In the genomic region with DNA sequence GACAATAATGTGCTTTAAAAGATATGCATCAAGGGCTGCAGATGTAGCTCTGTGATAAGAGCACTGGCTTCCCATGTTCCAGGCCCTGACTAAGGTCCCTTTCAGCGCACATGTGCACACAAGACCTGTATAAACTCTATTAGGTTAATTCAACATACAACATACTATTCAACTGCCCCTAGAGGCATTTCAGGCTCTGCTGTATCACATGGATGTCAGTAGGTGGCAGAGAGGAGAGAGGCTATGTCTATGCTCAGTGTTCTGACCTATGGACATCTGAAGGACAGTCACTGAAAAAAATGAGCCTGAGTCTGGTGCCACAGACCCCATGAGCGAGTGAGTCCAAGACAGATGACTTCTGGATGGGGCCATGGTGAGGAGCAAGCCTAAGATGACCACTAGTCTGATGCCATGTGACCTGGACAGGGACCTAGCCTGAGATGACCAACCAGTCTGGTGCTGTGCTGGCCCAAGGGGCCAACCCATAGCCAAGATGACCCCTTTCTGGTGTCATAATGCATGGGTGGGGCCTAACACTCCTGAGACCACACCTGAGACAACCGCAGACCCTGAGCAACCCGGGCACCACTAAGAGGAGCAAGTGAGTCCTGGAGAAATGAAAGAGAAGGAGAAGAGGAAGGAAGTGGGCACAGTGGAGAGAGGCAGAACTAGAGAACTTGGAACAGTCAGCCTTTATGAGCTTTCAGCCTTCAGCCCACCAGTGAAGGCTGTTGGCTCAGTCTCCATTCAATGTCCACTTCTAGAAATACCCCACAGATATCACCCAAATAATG, we compare ENCODE assay signal across 16 mouse cellular contexts. TPM values are rescaled to one million over a fixed set of nuclear protein-coding genes. Genes with fewer than 3 reads are reported as not detected.
DNase-seq lines count a peak whose midpoint lies in the region; ATAC-seq lines count a peak whose summit lies in the region.
"Had no signal": no experiment of that assay in that cellular context is flagged by ENCODE, and none has a peak within 500 bp of the region (broad histone marks: within the 10 kb centered on the region; RNA-seq: fewer than 3 reads in every experiment).

No protein-coding gene starts in this region.

- 83% methylated on average over 4 of the region's 4 CpGs for WGBS in heart, embryonic 11.5 days (ENCODE audit: insufficient replicate concordance)
- 81% methylated on average over 4 of the region's 4 CpGs for WGBS in midbrain, embryonic 11.5 days
- WGBS in midbrain, embryonic 16.5 days: 93% methylated on average over 4 of the region's 4 CpGs

- H3K9me3 ChIP-seq in heart, embryonic 11.5 days (replicated peaks; ENCODE audit: control insufficient read depth, low read length): no peaks in the 10 kb centered on the region
- H3K9me3 ChIP-seq in midbrain, embryonic 11.5 days (ENCODE audit: control insufficient read depth, low read length): no peaks in the 10 kb centered on the region
- H3K9me3 ChIP-seq in midbrain, embryonic 16.5 days (replicated peaks; ENCODE audit: control insufficient read depth, low read length, poor library complexity, severe bottlenecking): no peaks in the 10 kb centered on the region
- H3K9me3 ChIP-seq: neural tube, embryonic 15.5 days had no signal

- no peak overlapping the region for H3K4me3 ChIP-seq in heart, embryonic 11.5 days (ENCODE audit: low read depth, low read length)
- H3K4me3 ChIP-seq in midbrain, embryonic 11.5 days (ENCODE audit: low read depth, low read length): no peak overlapping the region
- H3K4me3 ChIP-seq in midbrain, embryonic 16.5 days (ENCODE audit: low read depth, low read length): no peak overlapping the region
- H3K4me3 ChIP-seq: neural tube, embryonic 15.5 days had no signal

- no peaks in the 10 kb centered on the region for H3K27me3 ChIP-seq in heart, embryonic 11.5 days (ENCODE audit: control insufficient read depth, insufficient read depth, low read length)
- no peaks in the 10 kb centered on the region for H3K27me3 ChIP-seq in midbrain, embryonic 11.5 days (ENCODE audit: control insufficient read depth, insufficient read depth, low read length)
- H3K27me3 ChIP-seq in midbrain, embryonic 16.5 days (ENCODE audit: control insufficient read depth, insufficient read depth, low read depth, low read length): no peaks in the 10 kb centered on the region
- H3K27me3 ChIP-seq: neural tube, embryonic 15.5 days had no signal

- no peaks in the 10 kb centered on the region for H3K36me3 ChIP-seq in heart, embryonic 11.5 days (ENCODE audit: control insufficient read depth, insufficient read depth, low read length)
- H3K36me3 ChIP-seq in midbrain, embryonic 11.5 days (ENCODE audit: control insufficient read depth, insufficient read depth, low read length): no peaks in the 10 kb centered on the region
- no peaks in the 10 kb centered on the region for H3K36me3 ChIP-seq in midbrain, embryonic 16.5 days (ENCODE audit: control insufficient read depth, insufficient read depth, low read length)
- H3K36me3 ChIP-seq: neural tube, embryonic 15.5 days had no signal

- no peak overlapping the region for H3K4me2 ChIP-seq in heart, embryonic 11.5 days
- no peak overlapping the region for H3K4me2 ChIP-seq in midbrain, embryonic 11.5 days
- H3K4me2 ChIP-seq in midbrain, embryonic 16.5 days (ENCODE audit: low read length): no peak overlapping the region
- H3K4me2 ChIP-seq: neural tube, embryonic 15.5 days had no signal

- no peak for DNase-seq in heart, postnatal 4 days
- DNase-seq in midbrain, embryonic 11.5 days (ENCODE audit: low spot score, missing footprints): no peak
- DNase-seq in induced T-regulatory cell, adult 2 months (ENCODE audit: low read depth): peak; percentile 4
- no peak for DNase-seq in cerebellum, adult 9-11 months
- DNase-seq in frontal cortex, postnatal 25 days (ENCODE audit: low spot score in 2 of 2): no peak
- DNase-seq: B cell, adult 2 months; cerebellum, postnatal 10 days; heart, postnatal 14 days; kidney, adult 18-20 months; lung, postnatal 10 days had no signal

- no peak overlapping the region for H3K27ac ChIP-seq in heart, embryonic 11.5 days (ENCODE audit: low read depth, low read length)
- no peak overlapping the region for H3K27ac ChIP-seq in midbrain, embryonic 11.5 days (ENCODE audit: low read depth, low read length)
- no peak overlapping the region for H3K27ac ChIP-seq in midbrain, embryonic 16.5 days (ENCODE audit: low read length)
- H3K27ac ChIP-seq: neural tube, embryonic 15.5 days had no signal

- peak; percentile 42; the same call in 1 of the 2 replicates for ATAC-seq in heart, embryonic 11.5 days (replicated peaks; ENCODE audit: insufficient number of reproducible peaks, low FRiP score, low TSS enrichment)
- ATAC-seq in midbrain, embryonic 11.5 days (ENCODE audit: low FRiP score): 0 out of 2 replicates have a peak, but pooled peaks have one; percentile 44
- no peak for ATAC-seq in midbrain, embryonic 16.5 days
- ATAC-seq in megakaryocyte progenitor cell, adult 5-6 weeks (replicated peaks; ENCODE audit: poor library complexity): peak; percentile 47

- no peak overlapping the region for H3K9ac ChIP-seq in heart, embryonic 11.5 days (ENCODE audit: low read depth, low read length)
- no peak overlapping the region for H3K9ac ChIP-seq in midbrain, embryonic 11.5 days (ENCODE audit: low read length)
- H3K9ac ChIP-seq in midbrain, embryonic 16.5 days (ENCODE audit: low read depth, low read length): no peak overlapping the region
- H3K9ac ChIP-seq: neural tube, embryonic 15.5 days had no signal

- no peaks in the 10 kb centered on the region for H3K4me1 ChIP-seq in heart, embryonic 11.5 days (ENCODE audit: control insufficient read depth, insufficient read depth, low read length)
- H3K4me1 ChIP-seq in midbrain, embryonic 11.5 days (ENCODE audit: control insufficient read depth, insufficient read depth, low read length): no peaks in the 10 kb centered on the region
- no peaks in the 10 kb centered on the region for H3K4me1 ChIP-seq in midbrain, embryonic 16.5 days (ENCODE audit: control insufficient read depth, insufficient read depth, low read length)

RNA-seq across cellular contexts. Expression of gene Asb17, which starts 20.8 kb away (rescaled TPM):
- 1.4 and 2.7 TPM in 2 replicates for polyA plus RNA-seq in heart, embryonic 11.5 days (2014; fragmentation: Nextera tagmentation; extraction: Ambion mirVana)
- not detected for total RNA-seq in heart, postnatal 4 days (2021)
- polyA plus RNA-seq in midbrain, embryonic 11.5 days (2014; fragmentation: Nextera tagmentation; extraction: Ambion mirVana): 0.29 and 0.44 TPM in 2 replicates
- 0.09 TPM in 1 of 2 replicates, not detected in the other for polyA plus RNA-seq in midbrain, embryonic 16.5 days (2015; fragmentation: Nextera tagmentation; extraction: Ambion mirVana)
- 0.51 and 0.64 TPM in 2 replicates for total RNA-seq in megakaryocyte progenitor cell, adult 5-6 weeks (2015)
- total RNA-seq in megakaryocyte progenitor cell, adult 5-6 weeks (2017): 1.2 and 1.8 TPM in 2 replicates
- total RNA-seq: heart, postnatal 14 days; layer of hippocampus, adult 18-20 months; left cerebral cortex, postnatal 10 days had no signal
- polyA plus RNA-seq: neural tube, embryonic 15.5 days had no signal

RNA-seq across cellular contexts. Expression of gene Msh4, which starts 41.1 kb away (rescaled TPM):
- polyA plus RNA-seq in heart, embryonic 11.5 days (2014; fragmentation: Nextera tagmentation; extraction: Ambion mirVana): 0.09 TPM in 1 of 2 replicates, not detected in the other
- total RNA-seq in heart, postnatal 4 days (2021): under 1 TPM; 0.29 to 0.31 TPM
- polyA plus RNA-seq in midbrain, embryonic 11.5 days (2014; fragmentation: Nextera tagmentation; extraction: Ambion mirVana): 0.12 TPM in 1 of 2 replicates, not detected in the other
- 0.15 and 0.32 TPM in 2 replicates for polyA plus RNA-seq in midbrain, embryonic 16.5 days (2015; fragmentation: Nextera tagmentation; extraction: Ambion mirVana)
- total RNA-seq in megakaryocyte progenitor cell, adult 5-6 weeks (2015): not detected in 2 replicates
- total RNA-seq in megakaryocyte progenitor cell, adult 5-6 weeks (2017): 0.25 TPM in 1 of 2 replicates, not detected in the other

RNA-seq across cellular contexts. Expression of gene Rabggtb, which starts 48.0 kb away (rescaled TPM):
- 53.4 and 59.1 TPM in 2 replicates for polyA plus RNA-seq in heart, embryonic 11.5 days (2014; fragmentation: Nextera tagmentation; extraction: Ambion mirVana)
- 100 to 1,000 TPM; 108 to 110 TPM for total RNA-seq in heart, postnatal 4 days (2021)
- polyA plus RNA-seq in midbrain, embryonic 11.5 days (2014; fragmentation: Nextera tagmentation; extraction: Ambion mirVana): 43.9 and 45.4 TPM in 2 replicates
- 49.3 and 56.5 TPM in 2 replicates for polyA plus RNA-seq in midbrain, embryonic 16.5 days (2015; fragmentation: Nextera tagmentation; extraction: Ambion mirVana)
- total RNA-seq in megakaryocyte progenitor cell, adult 5-6 weeks (2015): 121 and 132 TPM in 2 replicates
- total RNA-seq in megakaryocyte progenitor cell, adult 5-6 weeks (2017): 129 and 171 TPM in 2 replicates
